Mouse (Mus musculus) lung, postnatal 14 days (tissue): ENCODE results near the gene Dio2.
A peak's percentile ranks its signal among the peaks of the same experiment; 100 is the strongest.

ENCODE experiments used
- DNase-seq: peaks from one replicate; pipeline ENCODE4 v3.0.0; 2021

The Dio2 gene

DNA sequence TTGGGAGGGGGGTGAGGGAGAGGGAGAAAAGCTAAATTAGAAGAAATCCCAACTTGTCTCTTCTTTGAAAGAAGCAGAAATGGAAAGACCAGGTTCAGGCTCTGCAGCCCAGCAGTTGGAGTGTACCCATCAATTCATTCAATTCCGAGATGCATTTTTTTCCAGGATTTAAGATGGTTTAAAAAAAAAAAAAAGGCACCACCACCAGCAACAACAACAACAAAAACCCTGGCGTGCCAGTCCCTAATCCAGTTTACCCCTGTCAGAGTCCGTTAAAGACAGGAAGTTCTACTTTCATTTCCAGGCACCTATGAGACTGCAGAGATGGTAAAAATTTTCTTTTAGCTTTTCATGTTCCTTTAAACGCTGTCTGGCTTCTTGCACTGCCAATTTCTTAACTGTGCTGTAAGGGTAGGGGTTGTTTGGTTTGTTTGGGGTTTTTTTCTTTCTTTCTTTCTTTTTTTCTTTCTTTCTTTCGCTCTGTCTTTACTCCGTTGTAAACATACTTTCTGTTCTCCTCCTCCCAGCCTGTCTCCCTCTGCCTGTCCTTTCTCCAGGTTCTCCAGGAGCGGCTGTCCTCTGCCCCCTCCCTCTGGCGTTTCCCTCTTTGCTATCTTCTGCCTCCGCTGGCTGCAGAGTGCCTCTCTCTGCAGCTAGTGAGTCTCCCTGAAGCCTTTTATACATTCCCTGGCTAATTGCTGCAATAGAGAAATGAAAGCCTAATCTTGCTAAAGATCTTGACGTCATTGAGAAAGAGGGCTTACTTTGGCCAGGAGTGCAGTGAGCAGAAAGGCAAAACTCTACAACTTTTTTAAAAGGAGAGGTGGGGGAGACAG lies at the start of gene Dio2:
TSS of gene Dio2 (minus strand) at position 51 of the 836 bp plus-strand sequence.
- DNase-seq, result no peak

DNA sequence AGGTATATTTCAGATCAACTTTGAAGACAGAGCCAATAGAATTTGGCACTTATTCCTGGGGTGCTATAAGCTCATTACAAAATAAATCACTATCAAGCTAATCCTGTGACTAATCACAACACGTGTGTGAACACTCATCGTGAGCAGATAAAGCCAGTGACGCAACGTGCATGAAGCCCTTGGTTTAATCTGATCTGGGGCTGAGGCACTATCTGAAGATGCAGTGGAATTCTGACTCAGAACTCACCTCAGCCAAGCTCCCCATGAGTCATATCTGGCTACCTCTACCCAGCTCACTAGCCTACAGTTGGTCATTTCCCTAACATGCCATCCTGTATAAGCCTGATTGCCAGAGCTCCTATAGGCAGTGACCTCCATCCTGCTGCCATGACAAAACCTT lies 43.2 kb upstream of the Dio2 start:
- DNase-seq, result no peak

DNA sequence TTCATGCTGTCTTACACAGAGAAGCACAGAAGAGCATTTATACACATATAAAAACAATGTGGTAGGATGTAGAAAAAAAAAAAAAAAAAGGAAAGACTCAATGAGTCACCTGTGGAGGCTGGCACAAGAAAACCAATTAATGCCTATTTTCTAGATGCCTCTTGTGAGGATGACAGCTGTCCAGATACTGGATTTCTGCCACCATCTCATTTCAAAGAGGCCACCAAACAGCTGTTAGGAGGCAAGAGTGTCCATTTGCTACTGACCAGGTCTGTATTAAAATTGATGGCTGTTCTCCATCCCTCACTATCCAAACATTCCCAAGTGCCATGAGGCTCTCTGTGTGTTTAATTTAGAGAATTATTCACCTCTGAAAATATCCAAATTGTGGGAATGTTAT lies 6.5 kb upstream of the Dio2 start:
- no peak for DNase-seq

DNA sequence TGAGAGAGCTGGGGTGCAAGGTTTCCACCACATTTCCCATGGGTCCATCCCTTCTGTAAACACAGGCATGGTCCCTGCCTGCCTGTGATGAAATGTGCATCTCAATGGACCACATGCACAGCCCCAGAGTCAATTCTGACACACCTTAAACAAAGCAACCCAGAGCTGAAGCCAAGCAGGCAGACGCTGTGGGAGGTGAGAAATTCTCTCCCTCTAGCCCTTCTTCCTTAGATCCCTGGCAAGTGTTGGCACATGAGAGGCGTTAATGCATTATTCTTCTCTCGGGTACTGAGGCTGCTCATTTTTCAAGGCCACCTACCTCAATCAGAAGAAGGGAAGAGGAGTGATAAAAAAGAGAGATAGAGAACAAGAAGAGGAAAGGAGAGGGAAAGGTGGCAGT lies 5.4 kb upstream of the Dio2 start:
- DNase-seq, result no peak

DNA sequence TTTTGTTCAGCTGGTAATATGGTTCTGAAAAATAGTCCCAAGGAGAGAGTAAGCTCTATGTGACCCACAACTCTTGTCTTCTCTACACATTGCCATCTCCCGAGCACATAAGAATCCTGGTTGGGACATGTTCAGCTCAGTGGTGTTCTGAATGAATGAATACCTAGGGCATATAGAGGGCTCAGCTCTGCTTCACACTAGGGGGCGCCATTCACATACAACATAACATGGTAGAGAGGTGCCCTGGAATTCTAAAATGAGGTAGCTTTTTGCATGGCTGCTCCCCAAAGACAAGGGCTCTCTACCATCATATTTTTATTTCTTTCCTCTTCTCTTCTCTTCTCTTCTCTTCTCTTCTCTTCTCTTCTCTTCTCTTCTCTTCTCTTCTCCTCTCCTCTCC lies 2.2 kb upstream of the Dio2 start:
- peak; percentile 78 for DNase-seq

DNA sequence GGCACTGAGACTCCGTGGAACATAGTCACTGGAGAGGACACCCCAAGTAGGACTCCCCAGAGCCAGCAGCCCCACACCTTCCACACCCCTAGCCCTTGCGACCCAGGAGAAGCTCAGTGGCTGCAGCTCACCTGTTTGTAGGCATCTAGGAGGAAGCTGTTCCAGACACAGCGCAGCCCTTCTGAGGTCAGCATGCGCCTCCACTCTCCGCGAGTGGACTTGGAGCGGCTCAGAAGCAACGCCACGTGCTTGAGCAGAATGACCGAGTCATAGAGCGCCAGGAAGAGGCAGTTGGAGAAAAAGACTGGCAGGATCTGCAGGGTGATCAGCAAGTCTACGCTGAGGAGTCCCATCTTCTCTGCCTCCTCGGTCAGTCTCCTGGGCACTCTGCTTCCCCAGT lies 306 bp downstream of the Dio2 start:
- DNase-seq, result no peak

DNA sequence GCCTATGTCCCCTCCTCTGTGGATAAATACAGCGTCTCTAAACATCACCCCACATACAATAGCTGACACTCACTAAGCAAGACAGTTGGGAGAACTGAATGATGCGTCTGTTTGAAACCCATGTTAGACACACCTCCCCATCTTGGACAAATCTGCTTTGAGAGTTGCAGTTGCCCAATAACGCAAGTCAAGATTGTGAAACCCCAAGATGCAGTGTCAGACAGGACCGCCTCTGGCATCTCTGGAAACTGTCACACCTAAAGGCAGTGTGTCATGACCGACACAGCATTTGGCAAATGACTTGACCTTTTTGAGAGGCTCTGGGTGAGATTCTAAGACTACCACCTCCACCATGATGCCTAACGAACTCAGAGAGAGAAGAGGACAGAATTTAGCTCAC lies 2.8 kb downstream of the Dio2 start:
- DNase-seq, result no peak

DNA sequence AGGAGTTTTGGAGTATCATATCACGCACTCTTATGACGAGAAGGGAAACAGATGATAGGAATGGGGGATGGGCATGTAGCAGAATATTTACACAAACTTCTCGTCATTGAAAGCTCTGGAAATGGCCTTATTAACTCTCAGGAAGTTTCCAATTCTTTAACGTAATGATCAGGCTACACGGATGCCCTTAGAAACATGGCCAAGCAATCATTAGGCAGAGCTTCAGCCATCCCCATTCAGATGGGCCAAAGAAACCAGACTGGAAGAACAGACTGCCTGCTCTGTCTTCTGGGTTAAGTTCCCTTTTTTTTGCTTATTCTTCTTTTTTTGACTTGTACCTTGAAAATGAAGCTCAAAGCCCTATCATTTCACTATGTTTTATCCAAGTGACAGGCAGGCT lies 3.7 kb downstream of the Dio2 start:
- no peak for DNase-seq

DNA sequence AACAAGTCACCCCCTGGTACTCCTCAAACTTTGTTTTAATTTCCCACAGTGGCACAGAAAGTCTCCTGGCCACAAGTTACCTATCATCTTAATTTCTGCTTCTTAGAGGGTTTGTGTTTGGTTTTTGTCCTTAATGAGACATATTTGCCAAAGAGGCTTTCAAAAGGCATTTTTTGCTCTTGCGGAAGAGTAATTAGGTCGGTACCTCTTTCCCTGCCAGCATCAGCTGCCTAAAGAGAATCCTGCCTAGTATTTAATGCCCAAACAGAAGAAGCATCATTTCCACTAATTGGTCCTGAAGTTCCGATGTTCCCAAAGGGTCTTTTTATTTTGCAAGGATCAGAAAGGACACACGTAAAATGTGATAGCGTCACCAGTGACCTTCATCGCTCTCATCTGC lies 4.5 kb downstream of the Dio2 start:
- no peak for DNase-seq

DNA sequence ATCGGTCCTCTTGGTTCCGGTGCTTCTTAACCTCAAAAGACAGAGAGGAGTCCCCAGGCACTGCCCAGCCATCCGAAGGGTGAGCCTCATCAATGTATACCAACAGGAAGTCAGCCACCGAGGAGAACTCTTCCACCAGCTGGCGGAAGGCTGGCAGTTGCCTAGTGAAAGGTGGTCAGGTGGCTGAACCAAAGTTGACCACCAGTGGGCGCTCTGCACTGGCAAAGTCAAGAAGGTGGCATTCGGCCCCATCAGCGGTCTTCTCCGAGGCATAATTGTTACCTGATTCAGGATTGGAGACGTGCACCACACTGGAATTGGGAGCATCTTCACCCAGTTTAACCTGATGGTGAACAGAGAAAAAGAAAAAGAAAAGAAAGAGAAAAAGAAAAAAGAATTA lies 8.6 kb downstream of the Dio2 start:
- peak; percentile 74 for DNase-seq

DNA sequence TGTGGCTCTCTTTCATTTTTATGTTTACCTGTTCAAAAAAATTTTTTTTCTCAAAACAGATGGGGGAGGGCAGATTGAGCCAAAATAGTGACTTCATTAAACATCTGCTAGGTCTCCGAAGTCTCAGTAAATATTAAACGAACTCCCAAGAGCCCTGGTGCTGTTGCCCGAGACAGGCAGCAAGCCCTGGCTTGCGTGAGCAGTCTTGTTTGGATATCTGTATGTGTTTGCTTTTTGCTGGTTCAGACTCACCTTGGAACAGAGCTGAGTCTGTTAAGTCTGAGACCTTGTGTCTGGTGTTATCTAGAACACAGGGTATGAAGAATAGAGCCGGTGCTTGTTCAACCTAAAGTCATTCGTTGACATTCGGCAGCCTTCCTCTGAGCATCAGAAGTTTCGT lies 13.1 kb downstream of the Dio2 start:
- DNase-seq, result no peak

DNA sequence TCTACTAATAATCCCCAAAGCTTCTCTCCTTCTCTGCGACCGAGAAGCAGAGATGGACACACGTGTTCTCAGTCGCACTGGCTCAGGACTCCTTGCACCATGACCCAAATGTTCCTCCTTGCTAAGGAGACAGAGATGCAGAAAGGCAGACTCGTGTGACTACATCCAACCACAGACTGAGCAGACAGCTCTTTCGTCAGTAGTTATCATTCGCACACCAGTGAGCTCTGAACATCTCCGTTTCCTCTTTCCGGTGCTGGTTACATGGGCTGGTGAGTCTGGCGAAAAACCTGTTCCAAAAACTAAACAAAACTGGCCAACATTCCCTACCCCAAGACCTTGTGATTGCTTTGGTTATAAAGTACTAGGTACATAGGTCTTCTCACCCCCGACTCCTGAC lies 13.6 kb downstream of the Dio2 start:
- DNase-seq, result no peak

DNA sequence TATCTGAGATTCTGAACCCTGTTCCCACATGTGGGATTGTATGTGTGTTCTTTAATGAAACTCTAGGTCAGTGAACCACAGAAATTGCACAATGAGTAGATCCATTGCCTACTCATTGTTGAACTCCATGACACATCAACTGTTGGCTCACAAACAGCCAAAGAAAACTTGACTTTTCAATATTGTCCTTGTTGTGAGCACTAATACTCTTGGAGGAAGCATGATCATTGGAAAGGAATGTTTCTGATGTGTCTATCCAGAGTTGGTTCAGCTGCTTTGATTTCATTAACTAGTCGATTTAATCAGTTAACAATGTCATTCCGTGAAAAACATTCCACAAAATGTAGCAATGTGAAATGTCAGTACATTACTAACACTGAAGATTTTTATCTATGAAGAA lies 44.1 kb downstream of the Dio2 start:
- DNase-seq, result no peak
